Mouse (Mus musculus): Measurements from ENCODE around the gene Tmprss6. TPM values are rescaled to one million over a fixed set of nuclear protein-coding genes. Genes with fewer than 3 reads are reported as not detected.

Tmprss6 gene
- total and polyA plus RNA-seq, 3 experiments, result not detected

DNA sequence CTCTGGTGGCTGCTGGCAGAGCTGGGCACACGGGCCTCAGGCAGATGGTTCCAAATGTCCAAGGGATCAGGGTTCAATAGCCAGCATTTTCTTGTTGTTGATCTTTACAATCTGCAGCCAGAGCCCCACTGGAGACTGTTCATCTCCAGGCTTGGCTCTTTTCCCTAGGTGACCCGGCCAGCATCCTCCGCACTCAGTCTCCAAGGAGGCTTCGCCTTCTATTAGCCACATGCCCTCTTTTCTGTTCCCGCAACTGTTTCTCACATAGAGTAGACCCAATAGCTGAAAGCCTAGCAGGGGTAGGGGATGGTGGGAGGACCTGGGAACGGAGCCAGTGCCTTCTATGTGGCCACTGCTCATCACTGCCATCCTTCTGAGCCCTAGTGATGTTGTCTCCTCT, 5.0 kb upstream of the Tmprss6 start:
- no peaks in the 10 kb centered on the region for H3K4me1 ChIP-seq (ENCODE audit: control insufficient read depth, insufficient read depth, low read length)
- intact Hi-C loops (cut with DNase I), result no loop called here
- no peaks in the 10 kb centered on the region for H3K27me3 ChIP-seq (ENCODE audit: control insufficient read depth, insufficient read depth, low read length)
- H3K9ac ChIP-seq (ENCODE audit: low read depth, low read length), result no peak overlapping the region
- no peak for DNase-seq
- WGBS, result 78% methylated on average over 6 of the region's 6 CpGs
- no peak for TF ChIP-seq CTCF (IDR thresholded peaks at IDR 0.05)
- no peak for TF ChIP-seq POLR2A (IDR thresholded peaks at IDR 0.05; ENCODE audit: insufficient read depth, low read depth, low read length)
- no peak for TF ChIP-seq EP300 (IDR thresholded peaks at IDR 0.05; ENCODE audit: insufficient read depth, low read depth, low read length)
- H3K4me3 ChIP-seq, result no peak overlapping the region
- no peak overlapping the region for H3K27ac ChIP-seq
- no peaks in the 10 kb centered on the region for H3K79me2 ChIP-seq (replicated peaks; ENCODE audit: control insufficient read depth, insufficient read depth, low read length)
- no peaks in the 10 kb centered on the region for H3K36me3 ChIP-seq (ENCODE audit: control insufficient read depth, insufficient read depth, low read length)

DNA sequence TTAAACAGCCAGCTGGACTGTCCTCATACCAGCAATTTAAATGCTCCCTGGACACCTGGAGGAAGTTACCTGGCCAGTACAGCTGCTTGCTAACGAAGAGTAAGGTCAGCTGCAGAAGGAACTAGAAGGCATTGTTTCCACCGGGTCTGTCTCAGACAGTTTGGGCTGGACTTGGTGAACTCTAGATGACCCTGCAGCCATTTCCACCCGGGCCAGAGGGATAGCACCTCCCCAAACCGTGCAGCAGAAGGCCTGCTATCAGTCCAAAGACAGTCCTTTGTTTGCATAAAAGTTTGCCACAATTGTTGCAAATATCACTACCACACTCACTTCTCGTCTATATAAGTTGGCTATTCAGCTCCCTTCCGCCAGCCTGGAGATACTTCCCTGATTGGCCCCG, 3.5 kb upstream of the Tmprss6 start:
- Histone ChIP-seq H3K27ac (no peak overlapping the region), H3K4me1 (ENCODE audit: control insufficient read depth, insufficient read depth, low read length) (no peaks in the 10 kb centered on the region), H3K36me3 (ENCODE audit: control insufficient read depth, insufficient read depth, low read length) (no peaks in the 10 kb centered on the region), H3K79me2 (replicated peaks; ENCODE audit: control insufficient read depth, insufficient read depth, low read length) (no peaks in the 10 kb centered on the region), H3K27me3 (ENCODE audit: control insufficient read depth, insufficient read depth, low read length) (no peaks in the 10 kb centered on the region), H3K4me3 (no peak overlapping the region), H3K9ac (ENCODE audit: low read depth, low read length) (no peak overlapping the region)
- 39% methylated on average over 7 of the region's 7 CpGs for WGBS
- no peak for DNase-seq
- intact Hi-C loops (cut with DNase I), result no loop called here
- TF ChIP-seq EP300 (IDR thresholded peaks at IDR 0.05; ENCODE audit: insufficient read depth, low read depth, low read length), result no peak
- no peak for TF ChIP-seq CTCF (IDR thresholded peaks at IDR 0.05)
- no peak for TF ChIP-seq POLR2A (IDR thresholded peaks at IDR 0.05; ENCODE audit: insufficient read depth, low read depth, low read length)

GRCm38 (mm10) chr15:78470495-78471276, 2.3 kb upstream of the Tmprss6 start:
- Histone ChIP-seq H3K4me1 (ENCODE audit: control insufficient read depth, insufficient read depth, low read length) (no peaks in the 10 kb centered on the region), H3K4me3 (no peak overlapping the region), H3K9ac (ENCODE audit: low read depth, low read length) (no peak overlapping the region), H3K79me2 (replicated peaks; ENCODE audit: control insufficient read depth, insufficient read depth, low read length) (no peaks in the 10 kb centered on the region), H3K36me3 (ENCODE audit: control insufficient read depth, insufficient read depth, low read length) (no peaks in the 10 kb centered on the region), H3K27me3 (ENCODE audit: control insufficient read depth, insufficient read depth, low read length) (no peaks in the 10 kb centered on the region), H3K27ac (no peak overlapping the region)
- intact Hi-C loops (cut with DNase I), result no loop called here
- TF ChIP-seq EP300 (IDR thresholded peaks at IDR 0.05; ENCODE audit: insufficient read depth, low read depth, low read length) (no peak), CTCF (IDR thresholded peaks at IDR 0.05) (no peak)
- DNase-seq, result peak in 1 of 2 experiments; percentile 33
- WGBS, result 67% methylated on average over 4 of the region's 4 CpGs

DNA sequence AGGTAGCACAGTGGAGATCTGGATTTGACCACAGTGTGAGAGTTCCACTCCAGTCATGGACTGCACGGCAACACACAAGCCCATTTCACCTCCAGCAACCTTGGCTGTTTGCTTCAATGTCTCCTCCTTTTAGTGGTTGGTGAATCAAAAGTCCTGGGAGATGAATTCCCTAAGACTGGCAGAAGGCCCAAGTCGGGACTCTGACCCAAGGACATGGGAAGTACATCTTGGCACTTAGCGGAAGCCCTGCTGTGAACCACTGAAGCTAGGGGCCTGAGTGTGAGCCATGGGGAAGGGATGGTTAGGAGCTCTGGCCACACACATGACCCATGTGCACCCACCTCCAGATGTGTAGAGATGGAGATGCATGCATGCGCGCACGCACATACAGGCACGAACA, 864 bp downstream of the Tmprss6 start:
- no peak for DNase-seq

GRCm38 (mm10) chr15:78466809-78467208, 1.6 kb downstream of the Tmprss6 start:
- TF ChIP-seq EP300 (IDR thresholded peaks at IDR 0.05; ENCODE audit: insufficient read depth, low read depth, low read length) (no peak), POLR2A (IDR thresholded peaks at IDR 0.05; ENCODE audit: insufficient read depth, low read depth, low read length) (no peak), CTCF (IDR thresholded peaks at IDR 0.05) (peak; percentile 12; the same call in 1 of the 2 replicates)
- no peak for DNase-seq
- Histone ChIP-seq H3K79me2 (replicated peaks; ENCODE audit: control insufficient read depth, insufficient read depth, low read length) (no peaks in the 10 kb centered on the region), H3K4me1 (ENCODE audit: control insufficient read depth, insufficient read depth, low read length) (no peaks in the 10 kb centered on the region), H3K27me3 (ENCODE audit: control insufficient read depth, insufficient read depth, low read length) (no peaks in the 10 kb centered on the region), H3K9ac (ENCODE audit: low read depth, low read length) (no peak overlapping the region), H3K27ac (no peak overlapping the region), H3K4me3 (no peak overlapping the region), H3K36me3 (ENCODE audit: control insufficient read depth, insufficient read depth, low read length) (no peaks in the 10 kb centered on the region)
- intact Hi-C loops (cut with DNase I), result no loop called here
- 48% methylated on average over 6 of the region's 6 CpGs for WGBS

More for the DNA sequence above, 864 bp downstream of the Tmprss6 start:
- no peaks in the 10 kb centered on the region for H3K79me2 ChIP-seq (replicated peaks; ENCODE audit: control insufficient read depth, insufficient read depth, low read length)
- no peak overlapping the region for H3K27ac ChIP-seq
- H3K4me3 ChIP-seq, result no peak overlapping the region
- H3K4me1 ChIP-seq (ENCODE audit: control insufficient read depth, insufficient read depth, low read length), result no peaks in the 10 kb centered on the region
- intact Hi-C loops (cut with DNase I), result no loop called here
- H3K27me3 ChIP-seq (ENCODE audit: control insufficient read depth, insufficient read depth, low read length), result no peaks in the 10 kb centered on the region
- TF ChIP-seq EP300 (IDR thresholded peaks at IDR 0.05; ENCODE audit: insufficient read depth, low read depth, low read length), result no peak
- no peak for TF ChIP-seq CTCF (IDR thresholded peaks at IDR 0.05)
- no peak for TF ChIP-seq POLR2A (IDR thresholded peaks at IDR 0.05; ENCODE audit: insufficient read depth, low read depth, low read length)
- no peak overlapping the region for H3K9ac ChIP-seq (ENCODE audit: low read depth, low read length)
- H3K36me3 ChIP-seq (ENCODE audit: control insufficient read depth, insufficient read depth, low read length), result no peaks in the 10 kb centered on the region
- WGBS, result 87% methylated on average over 7 of the region's 7 CpGs

DNA sequence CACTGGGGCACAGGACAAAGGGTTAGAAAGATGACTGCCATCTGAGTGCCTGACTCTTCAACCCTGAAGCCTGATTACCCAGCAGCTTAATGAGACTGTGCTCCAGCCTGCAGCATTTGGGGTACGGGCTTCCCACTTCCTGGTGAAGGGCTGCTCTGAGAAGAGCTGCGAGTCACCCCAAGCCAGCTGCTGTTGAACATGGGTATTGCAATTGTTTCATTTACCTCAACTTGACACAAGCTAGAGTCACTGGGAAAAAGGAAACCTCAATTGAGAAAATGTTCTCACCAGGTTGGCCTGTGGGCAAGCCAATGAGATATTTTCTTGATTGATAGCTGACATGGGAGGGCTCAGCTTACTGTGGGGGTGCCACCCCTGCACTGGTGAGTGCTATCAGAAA, 5.5 kb downstream of the Tmprss6 start:
- no peaks in the 10 kb centered on the region for H3K36me3 ChIP-seq (ENCODE audit: control insufficient read depth, insufficient read depth, low read length)
- H3K4me1 ChIP-seq (ENCODE audit: control insufficient read depth, insufficient read depth, low read length), result no peaks in the 10 kb centered on the region
- intact Hi-C loops (cut with DNase I), result no loop called here
- no peak overlapping the region for H3K27ac ChIP-seq
- no peak overlapping the region for H3K9ac ChIP-seq (ENCODE audit: low read depth, low read length)
- 37% methylated on average over 2 of the region's 2 CpGs for WGBS
- DNase-seq, result no peak
- TF ChIP-seq POLR2A (IDR thresholded peaks at IDR 0.05; ENCODE audit: insufficient read depth, low read depth, low read length), result no peak
- no peak for TF ChIP-seq CTCF (IDR thresholded peaks at IDR 0.05)
- no peak for TF ChIP-seq EP300 (IDR thresholded peaks at IDR 0.05; ENCODE audit: insufficient read depth, low read depth, low read length)
- no peaks in the 10 kb centered on the region for H3K79me2 ChIP-seq (replicated peaks; ENCODE audit: control insufficient read depth, insufficient read depth, low read length)
- no peak overlapping the region for H3K4me3 ChIP-seq
- H3K27me3 ChIP-seq (ENCODE audit: control insufficient read depth, insufficient read depth, low read length), result no peaks in the 10 kb centered on the region

All from heart, adult 2 months (tissue).